Mouse (Mus musculus) forebrain, embryonic 12.5 days (tissue): ENCODE data around the gene 1700016H13Rik. TPM values are rescaled to one million over a fixed set of nuclear protein-coding genes. Genes with fewer than 3 reads are reported as not detected.

Experiments used
- ATAC-seq: fragments of 200-750 bp; cut with Nextera tagmentation; 2 replicates; pipeline ENCODE4 v1.8.0; 2017; ENCODE audit warnings: moderate TSS enrichment; ENCODE audit not compliant: low FRiP score
- H3K27ac ChIP-seq: fragments of 300-500 bp; sonication (generic); 2 replicates; pipeline ENCODE4 v1.5.1; 2016; ENCODE audit warnings: mild to moderate bottlenecking
- H3K27me3 ChIP-seq: fragments of 300-500 bp; sonication (generic); 2 replicates; pipeline ENCODE4 v1.6.1; 2016; ENCODE audit warnings: mild to moderate bottlenecking
- H3K36me3 ChIP-seq: fragments of 300-500 bp; sonication (generic); replicated peaks from 2 replicates; pipeline ENCODE4 v1.6.1; 2016; ENCODE audit warnings: mild to moderate bottlenecking
- H3K4me1 ChIP-seq: fragments of 300-500 bp; sonication (generic); 2 replicates; pipeline ENCODE4 v1.6.1; 2016
- H3K4me2 ChIP-seq: fragments of 300-500 bp; sonication (generic); 2 replicates; pipeline ENCODE4 v1.6.1; 2016; ENCODE audit warnings: mild to moderate bottlenecking, moderate library complexity
- H3K4me3 ChIP-seq: fragments of 300-500 bp; sonication (generic); replicated peaks from 2 replicates; pipeline ENCODE4 v1.5.1; 2016; ENCODE audit warnings: mild to moderate bottlenecking
- H3K9ac ChIP-seq: fragments of 300-500 bp; sonication (generic); 2 replicates; pipeline ENCODE4 v1.6.1; 2016; ENCODE audit warnings: mild to moderate bottlenecking
- H3K9me3 ChIP-seq: fragments of 300-500 bp; sonication (generic); 2 replicates; pipeline ENCODE4 v1.6.1; 2016
- WGBS: fragments of 180-500 bp; shearing (Covaris S2); methylation state at CpG from one replicate; pipeline ENCODE4 v1.1.7; 2016; 5-methylcytosine and 5-hydroxymethylcytosine counted together
- polyA plus RNA-seq: library from polyadenylated mRNA; unstranded; fragments of >200 nt; fragmentation: Nextera tagmentation; extraction: Ambion mirVana; gene quantifications from 2 replicates; pipeline ENCODE4 v1.2.1, GENCODE M21; 2016

1700016H13Rik gene
- polyA plus RNA-seq, 1 experiment from 2014 or later, result not detected

DNA sequence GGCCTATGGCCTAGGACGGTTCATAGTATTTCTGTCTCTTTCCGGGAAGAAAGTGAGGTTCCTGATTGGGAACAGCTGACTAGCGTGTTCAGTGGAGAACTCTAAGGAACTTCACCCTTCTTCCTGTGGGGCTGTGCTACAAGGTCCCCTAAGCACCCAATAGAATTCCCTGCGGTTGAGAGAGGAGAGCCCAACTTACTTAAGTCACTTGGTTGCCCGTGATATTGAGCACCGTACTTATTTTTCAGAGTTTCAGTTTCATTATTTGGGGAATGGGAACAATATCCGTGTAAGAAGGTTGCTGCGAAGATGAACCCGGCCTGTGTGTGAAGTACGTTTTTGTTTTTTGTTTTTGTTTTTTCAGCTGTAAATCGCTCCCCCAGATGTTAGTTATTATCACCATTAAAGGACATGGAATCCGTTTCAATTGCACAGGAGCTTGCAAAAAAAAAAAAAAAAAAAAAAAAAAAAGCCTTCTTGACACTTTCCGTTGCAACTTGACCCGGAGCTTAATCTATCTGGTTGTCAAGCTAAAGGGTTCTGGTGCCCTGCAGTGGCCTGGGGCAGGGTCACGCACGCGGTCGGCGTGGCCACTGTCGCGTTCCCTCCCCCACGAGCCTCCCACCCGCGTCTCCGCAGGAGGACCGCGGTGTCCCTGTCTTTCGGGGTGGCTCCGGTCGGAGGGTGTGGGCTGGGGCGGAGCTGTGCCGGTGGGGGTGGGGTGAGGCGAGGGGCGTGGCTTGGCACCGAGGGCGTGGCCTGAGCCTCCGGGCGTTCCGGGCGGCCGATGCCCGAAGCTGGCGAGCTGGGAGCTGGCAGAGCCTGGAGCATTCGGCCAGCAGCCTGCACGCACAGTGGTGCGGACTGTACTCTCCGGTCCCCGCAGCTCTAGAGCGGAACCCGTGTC lies 36.1 kb upstream of the 1700016H13Rik start, which contains the start of gene Aff1:
TSS of gene Aff1 (plus strand) at position 751 of the 907 bp plus-strand sequence.
- no peak within 1 kb of the TSS for H3K27ac ChIP-seq
- H3K9ac ChIP-seq, result peak within 1 kb of the TSS; percentile 41
- 4% methylated on average over 50 of the region's 50 CpGs for WGBS
- peak; percentile 91 for ATAC-seq
- H3K9me3 ChIP-seq, result no peaks in the 10 kb centered on the region
- H3K4me3 ChIP-seq, result peak within 1 kb of the TSS; percentile 55
- H3K27me3 ChIP-seq, result peaks cover 33% of the 10 kb centered on the region
- no peaks in the 10 kb centered on the region for H3K36me3 ChIP-seq
- H3K4me2 ChIP-seq, result peak within 1 kb of the TSS; percentile 99
- H3K4me1 ChIP-seq, result peaks cover 17% of the 10 kb centered on the region

DNA sequence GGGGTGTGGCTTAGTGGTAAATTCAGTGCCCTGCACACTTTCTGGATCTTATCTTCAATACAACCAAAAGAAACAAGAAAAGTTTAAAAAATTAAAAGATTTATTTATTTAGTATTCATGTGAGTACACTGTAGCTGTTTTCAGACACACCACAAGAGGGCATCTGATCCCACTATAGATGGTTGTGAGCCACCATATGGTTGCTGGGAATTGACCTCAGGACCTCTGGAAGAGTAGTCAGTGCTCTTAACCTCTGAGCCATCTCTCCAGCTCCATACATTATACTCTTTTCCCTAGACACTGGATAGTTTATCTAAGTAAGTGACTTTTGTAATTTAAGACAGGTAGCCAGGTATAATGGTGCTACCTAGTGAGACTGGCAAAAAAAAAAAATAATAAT lies 35.4 kb upstream of the 1700016H13Rik start:
- peaks cover 17% of the 10 kb centered on the region for H3K4me1 ChIP-seq
- H3K27me3 ChIP-seq, result peaks cover 33% of the 10 kb centered on the region
- H3K36me3 ChIP-seq, result no peaks in the 10 kb centered on the region
- H3K9ac ChIP-seq, result no peak overlapping the region
- ATAC-seq, result no peak
- no peak overlapping the region for H3K4me2 ChIP-seq
- H3K4me3 ChIP-seq, result no peak overlapping the region
- no peak overlapping the region for H3K27ac ChIP-seq
- no peaks in the 10 kb centered on the region for H3K9me3 ChIP-seq

DNA sequence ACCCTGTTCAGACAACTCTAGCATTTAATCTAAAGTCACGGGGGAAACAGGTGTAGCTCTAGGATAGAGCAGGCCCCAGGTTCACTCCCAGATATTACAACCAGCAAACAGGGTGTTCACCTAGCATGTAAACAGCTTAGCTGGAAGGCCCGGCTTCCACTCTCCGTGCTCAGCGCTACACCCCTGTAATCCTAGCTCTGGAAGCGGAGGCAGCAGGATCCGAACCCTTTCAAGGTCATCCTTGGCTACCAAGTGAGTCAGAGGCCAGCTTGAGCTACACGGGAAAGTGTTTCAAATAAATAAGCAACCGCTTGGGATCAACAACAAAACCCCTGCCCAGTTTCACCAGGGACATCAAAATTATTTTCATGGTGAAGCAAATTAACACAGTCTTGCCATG lies 34.4 kb upstream of the 1700016H13Rik start:
- H3K9me3 ChIP-seq, result no peaks in the 10 kb centered on the region
- ATAC-seq, result no peak
- no peak overlapping the region for H3K9ac ChIP-seq
- H3K4me1 ChIP-seq, result peaks cover 17% of the 10 kb centered on the region
- no peak overlapping the region for H3K4me3 ChIP-seq
- no peaks in the 10 kb centered on the region for H3K36me3 ChIP-seq
- no peak overlapping the region for H3K4me2 ChIP-seq
- no peak overlapping the region for H3K27ac ChIP-seq
- 87% methylated on average over 8 of the region's 8 CpGs for WGBS
- H3K27me3 ChIP-seq, result peaks cover 33% of the 10 kb centered on the region

DNA sequence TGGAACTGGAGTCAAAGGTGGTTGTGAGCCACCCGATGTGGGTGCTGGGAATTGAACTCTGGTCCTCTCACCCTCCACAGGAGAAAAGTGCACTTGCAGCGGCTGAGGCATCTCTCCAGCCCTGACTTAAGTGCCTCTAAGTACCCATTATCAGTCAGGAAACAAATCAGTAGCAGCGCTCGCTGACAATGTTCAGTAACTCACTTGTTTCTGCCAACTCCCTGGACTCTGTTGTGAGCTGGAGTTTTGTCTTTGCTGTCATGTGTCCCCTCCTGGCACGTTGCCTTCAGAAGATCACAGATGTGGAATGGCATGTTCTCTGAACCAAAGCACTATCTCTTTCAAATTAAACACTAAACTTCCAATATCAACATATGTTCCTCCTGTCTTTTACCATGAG lies 33.8 kb upstream of the 1700016H13Rik start:
- ATAC-seq, result no peak
- no peaks in the 10 kb centered on the region for H3K9me3 ChIP-seq
- peaks cover 29% of the 10 kb centered on the region for H3K27me3 ChIP-seq
- no peak overlapping the region for H3K27ac ChIP-seq
- no peak overlapping the region for H3K9ac ChIP-seq
- no peak overlapping the region for H3K4me3 ChIP-seq
- peaks cover 17% of the 10 kb centered on the region for H3K4me1 ChIP-seq
- no peaks in the 10 kb centered on the region for H3K36me3 ChIP-seq
- 86% methylated on average over 5 of the region's 5 CpGs for WGBS
- H3K4me2 ChIP-seq, result no peak overlapping the region

DNA sequence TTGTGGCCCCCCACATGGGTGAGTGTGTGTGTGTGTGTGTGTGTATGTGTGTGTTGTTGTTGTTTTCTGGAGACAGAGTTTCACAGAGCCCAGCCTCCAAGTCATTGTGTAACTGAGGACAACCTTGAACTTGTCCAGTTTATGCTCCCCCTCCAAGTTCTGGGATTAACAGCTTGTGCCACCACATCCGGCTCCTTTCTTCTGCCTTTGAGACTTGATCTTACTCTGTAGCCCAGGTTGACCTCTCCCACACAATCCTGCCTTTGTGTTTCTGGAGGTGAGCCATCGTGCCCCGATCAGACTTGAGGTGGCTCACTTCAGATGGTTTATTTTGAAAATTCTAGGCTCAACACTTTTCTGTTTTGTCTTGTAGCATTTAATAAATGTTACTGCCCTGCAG lies 26.0 kb upstream of the 1700016H13Rik start:
- 59% methylated on average over 3 of the region's 3 CpGs for WGBS

DNA sequence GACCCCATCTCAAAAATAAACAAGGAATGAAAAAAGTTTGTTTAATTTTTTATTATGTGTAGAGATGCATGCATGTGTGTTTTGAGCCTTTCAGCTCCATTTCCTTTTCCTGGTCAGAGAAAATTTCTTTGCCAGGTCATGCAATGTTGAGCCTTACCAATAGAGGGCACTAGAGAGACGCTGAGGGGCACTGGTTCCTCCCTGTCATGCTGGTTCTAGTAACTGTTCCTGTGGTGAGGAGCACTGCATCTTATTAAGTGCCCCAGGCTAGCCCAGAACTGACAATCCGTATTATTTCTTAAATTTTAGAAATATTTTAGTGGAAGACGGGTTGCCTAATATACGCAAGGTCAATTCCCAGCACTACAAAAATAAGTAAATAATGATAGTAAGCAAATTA lies 24.6 kb upstream of the 1700016H13Rik start:
- Histone ChIP-seq H3K36me3 (no peaks in the 10 kb centered on the region), H3K27ac (no peak overlapping the region), H3K27me3 (no peaks in the 10 kb centered on the region), H3K4me3 (no peak overlapping the region), H3K4me2 (no peak overlapping the region), H3K9ac (no peak overlapping the region), H3K4me1 (no peaks in the 10 kb centered on the region), H3K9me3 (no peaks in the 10 kb centered on the region)
- 38% methylated on average over 4 of the region's 4 CpGs for WGBS
- ATAC-seq, result no peak

More for the DNA sequence above, 26.0 kb upstream of the 1700016H13Rik start:
- no peak overlapping the region for H3K27ac ChIP-seq
- no peak overlapping the region for H3K9ac ChIP-seq
- ATAC-seq, result no peak
- H3K4me1 ChIP-seq, result no peaks in the 10 kb centered on the region
- no peak overlapping the region for H3K4me3 ChIP-seq
- no peaks in the 10 kb centered on the region for H3K9me3 ChIP-seq
- H3K36me3 ChIP-seq, result no peaks in the 10 kb centered on the region
- H3K27me3 ChIP-seq, result no peaks in the 10 kb centered on the region
- no peak overlapping the region for H3K4me2 ChIP-seq

DNA sequence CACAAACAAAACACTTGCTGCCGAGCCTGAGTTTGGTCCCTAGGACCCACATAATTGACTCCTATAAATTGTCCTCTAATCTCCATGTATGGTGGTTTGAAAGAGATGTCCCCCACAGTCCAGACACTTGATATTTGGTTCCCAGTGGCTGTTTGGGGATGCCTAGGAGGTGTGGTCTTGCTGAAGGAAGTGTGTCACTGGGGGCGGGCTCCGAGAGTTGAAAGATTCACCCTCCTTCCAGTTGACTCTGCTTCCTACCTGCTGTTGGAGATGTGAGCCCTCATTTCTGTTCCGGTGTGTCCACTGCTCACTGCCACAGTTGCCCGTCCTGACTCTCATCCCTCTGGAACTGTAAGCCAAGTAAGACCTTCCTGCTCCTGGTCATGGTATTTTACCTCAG lies 23.2 kb upstream of the 1700016H13Rik start:
- H3K9me3 ChIP-seq, result no peaks in the 10 kb centered on the region
- no peaks in the 10 kb centered on the region for H3K27me3 ChIP-seq
- WGBS, result 90% methylated on average over 5 of the region's 5 CpGs
- H3K9ac ChIP-seq, result no peak overlapping the region
- no peaks in the 10 kb centered on the region for H3K4me1 ChIP-seq
- no peak overlapping the region for H3K4me3 ChIP-seq
- H3K36me3 ChIP-seq, result no peaks in the 10 kb centered on the region
- no peak overlapping the region for H3K4me2 ChIP-seq
- no peak for ATAC-seq
- no peak overlapping the region for H3K27ac ChIP-seq

DNA sequence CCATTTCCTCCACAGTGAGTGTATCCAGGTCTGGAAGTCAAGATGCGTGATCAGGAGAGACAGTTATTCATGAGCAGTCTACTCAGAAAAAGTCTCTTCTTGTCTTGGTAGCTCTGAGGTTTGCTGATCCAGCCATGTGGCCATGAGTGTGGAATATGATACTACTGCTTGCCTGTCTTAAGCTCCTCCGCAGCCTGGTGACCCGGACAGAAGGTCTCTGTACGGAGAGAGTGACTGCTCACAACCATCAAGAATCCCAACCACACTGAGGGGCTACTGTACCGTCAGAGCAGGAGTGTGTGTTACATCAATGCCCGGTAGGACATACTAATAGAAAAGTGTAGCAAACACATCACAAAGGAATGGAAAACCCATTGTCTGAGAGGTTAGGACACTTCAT lies 22.1 kb upstream of the 1700016H13Rik start:
- Histone ChIP-seq H3K36me3 (no peaks in the 10 kb centered on the region), H3K4me2 (no peak overlapping the region), H3K9me3 (no peaks in the 10 kb centered on the region), H3K27ac (no peak overlapping the region), H3K27me3 (no peaks in the 10 kb centered on the region), H3K4me3 (no peak overlapping the region), H3K4me1 (no peaks in the 10 kb centered on the region), H3K9ac (no peak overlapping the region)
- ATAC-seq, result no peak
- WGBS, result 80% methylated on average over 6 of the region's 6 CpGs

DNA sequence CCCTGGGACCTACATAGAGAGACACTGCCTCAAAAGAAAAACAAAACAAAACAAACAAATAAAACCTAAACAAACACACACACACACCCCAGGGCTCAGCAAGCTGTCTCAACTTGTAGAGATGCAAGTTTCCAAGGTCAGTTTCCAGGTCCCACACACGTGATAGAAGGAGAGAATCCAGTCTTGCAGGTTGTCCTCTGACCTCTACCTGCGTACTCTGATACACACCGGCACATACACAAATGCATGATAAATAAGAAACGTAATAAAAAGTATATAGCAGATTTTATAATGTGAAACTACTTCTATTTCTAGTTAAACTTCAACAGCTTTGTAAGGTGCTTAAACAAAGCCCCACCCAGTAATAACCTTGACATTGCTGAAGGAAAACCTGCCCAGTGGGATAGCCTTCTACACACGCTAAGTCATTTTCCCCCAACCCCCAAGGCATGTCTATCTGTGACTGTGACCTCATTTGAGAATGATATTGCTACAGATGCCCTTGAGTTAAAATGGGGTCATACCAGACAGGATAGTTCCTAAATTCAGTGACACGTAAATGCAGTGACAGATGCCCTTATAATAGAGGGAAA lies 20.6 kb upstream of the 1700016H13Rik start:
- WGBS, result 88% methylated on average over 6 of the region's 6 CpGs
- H3K27me3 ChIP-seq, result no peaks in the 10 kb centered on the region
- no peak for ATAC-seq

DNA sequence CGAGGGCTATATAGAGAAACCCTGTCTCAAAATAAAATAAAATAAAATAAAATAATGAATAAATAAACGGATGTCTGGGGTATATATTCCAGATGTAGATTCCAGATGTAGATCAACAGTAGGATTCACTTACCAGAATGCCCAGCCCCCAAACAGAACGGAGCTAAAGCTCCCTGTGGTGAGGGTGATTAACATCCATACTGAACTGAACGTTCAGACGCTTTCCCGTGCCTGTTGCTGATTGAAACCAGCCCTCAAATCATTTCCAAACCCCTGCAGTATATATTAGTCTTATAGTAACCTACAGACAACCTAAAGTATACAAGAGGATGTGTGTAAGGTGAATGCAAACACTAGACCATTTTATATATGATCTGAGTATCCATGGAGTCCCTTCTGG lies 18.7 kb upstream of the 1700016H13Rik start:
- no peak overlapping the region for H3K27ac ChIP-seq
- H3K4me2 ChIP-seq, result no peak overlapping the region
- WGBS, result 57% methylated on average over 6 of the region's 6 CpGs
- H3K4me3 ChIP-seq, result no peak overlapping the region
- H3K36me3 ChIP-seq, result no peaks in the 10 kb centered on the region
- no peaks in the 10 kb centered on the region for H3K9me3 ChIP-seq
- no peak overlapping the region for H3K9ac ChIP-seq
- ATAC-seq, result no peak
- no peaks in the 10 kb centered on the region for H3K4me1 ChIP-seq
- no peaks in the 10 kb centered on the region for H3K27me3 ChIP-seq

More for the DNA sequence above, 20.6 kb upstream of the 1700016H13Rik start:
- Histone ChIP-seq H3K9ac (no peak overlapping the region), H3K27ac (no peak overlapping the region), H3K4me1 (no peaks in the 10 kb centered on the region), H3K36me3 (no peaks in the 10 kb centered on the region), H3K9me3 (no peaks in the 10 kb centered on the region), H3K4me2 (no peak overlapping the region), H3K4me3 (no peak overlapping the region)

DNA sequence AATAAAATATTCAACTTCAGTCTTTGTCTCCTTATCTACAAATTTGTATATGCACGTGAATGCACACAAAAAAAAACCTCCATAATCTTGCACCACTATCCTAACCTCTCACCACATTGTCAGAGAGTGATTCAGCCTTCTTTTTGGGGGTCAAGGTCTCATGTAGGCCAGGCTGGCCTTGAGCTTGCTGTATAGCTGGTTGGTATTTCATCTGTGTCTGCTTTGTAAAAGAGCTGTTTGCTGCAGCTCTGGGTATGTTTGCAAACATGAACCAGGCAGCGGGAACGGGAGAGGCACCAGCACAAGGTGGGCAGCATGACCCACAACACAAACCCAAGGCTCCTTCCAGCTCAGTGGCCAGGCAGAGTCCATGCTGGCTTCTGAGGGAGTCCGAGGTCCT lies 17.8 kb upstream of the 1700016H13Rik start:
- Histone ChIP-seq H3K4me1 (no peaks in the 10 kb centered on the region), H3K9me3 (no peaks in the 10 kb centered on the region), H3K4me2 (no peak overlapping the region), H3K36me3 (no peaks in the 10 kb centered on the region), H3K4me3 (no peak overlapping the region), H3K27ac (no peak overlapping the region), H3K27me3 (no peaks in the 10 kb centered on the region), H3K9ac (no peak overlapping the region)
- no peak for ATAC-seq
- 78% methylated on average over 4 of the region's 4 CpGs for WGBS

DNA sequence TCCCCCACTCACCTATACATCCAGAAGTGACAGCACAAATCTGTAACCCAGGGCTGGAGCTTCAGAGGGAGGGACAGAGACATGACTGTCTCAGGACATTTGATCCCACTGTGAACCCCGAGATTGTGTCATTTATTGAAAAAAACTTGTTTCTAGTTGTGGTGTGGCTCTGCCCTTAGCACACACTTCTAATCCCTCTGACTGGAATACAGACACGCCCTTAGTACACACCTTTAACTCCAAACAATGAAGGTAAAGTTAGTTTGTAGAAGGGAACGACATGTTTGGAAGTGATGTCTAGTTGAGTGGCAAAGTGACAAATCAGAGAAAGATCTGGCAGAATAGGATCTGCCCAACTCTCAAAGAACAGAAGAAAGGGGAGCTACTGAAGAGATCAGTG lies 16.0 kb upstream of the 1700016H13Rik start:
- 59% methylated on average over 3 of the region's 3 CpGs for WGBS
- Histone ChIP-seq H3K4me1 (no peaks in the 10 kb centered on the region), H3K36me3 (no peaks in the 10 kb centered on the region), H3K9ac (no peak overlapping the region), H3K4me3 (no peak overlapping the region), H3K27me3 (no peaks in the 10 kb centered on the region), H3K4me2 (no peak overlapping the region), H3K9me3 (no peaks in the 10 kb centered on the region), H3K27ac (no peak overlapping the region)
- no peak for ATAC-seq

DNA sequence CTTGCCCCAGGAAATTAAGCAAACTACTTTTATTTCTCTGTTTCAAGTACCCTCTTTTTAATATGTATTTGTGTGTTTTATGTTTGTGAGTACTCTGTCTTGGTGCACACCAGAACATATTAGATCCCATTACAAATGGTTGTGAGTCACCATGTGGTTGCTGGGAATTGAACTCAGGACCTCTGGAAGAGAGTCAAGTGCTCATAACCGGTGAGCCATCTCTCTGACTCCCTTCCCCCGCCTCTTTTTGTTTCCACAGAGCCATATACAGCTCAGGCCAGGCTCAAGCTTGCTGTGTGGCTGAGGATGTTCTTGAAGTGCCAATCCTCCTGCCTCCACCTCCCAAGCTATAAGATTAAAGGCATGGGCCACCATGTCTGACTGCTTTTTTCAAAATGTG lies 10.1 kb upstream of the 1700016H13Rik start:
- H3K4me1 ChIP-seq, result no peaks in the 10 kb centered on the region
- 0 out of 2 replicates have a peak, but pooled peaks cover 6% of the 10 kb centered on the region for H3K27me3 ChIP-seq
- no peak overlapping the region for H3K9ac ChIP-seq
- no peak overlapping the region for H3K4me3 ChIP-seq
- no peaks in the 10 kb centered on the region for H3K36me3 ChIP-seq
- no peak overlapping the region for H3K4me2 ChIP-seq
- no peak overlapping the region for H3K27ac ChIP-seq
- 69% methylated on average over 2 of the region's 2 CpGs for WGBS
- H3K9me3 ChIP-seq, result no peaks in the 10 kb centered on the region
- ATAC-seq, result no peak
